Mouse (Mus musculus) kidney, embryonic 14.5 days (tissue): ENCODE results near the gene Pum3. TPM values are rescaled to one million over a fixed set of nuclear protein-coding genes. Genes with fewer than 3 reads are reported as not detected.

ENCODE experiments used
- ATAC-seq: fragments of 200-750 bp; cut with Nextera tagmentation; 2 replicates; pipeline ENCODE4 v1.8.0; 2017; ENCODE audit warnings: moderate number of reproducible peaks, mild to moderate bottlenecking, moderate TSS enrichment, moderate library complexity; ENCODE audit not compliant: low FRiP score, low TSS enrichment
- H3K27ac ChIP-seq: fragments of 300-500 bp; sonication (generic); 2 replicates; pipeline ENCODE4 v1.5.1; 2014; ENCODE audit warnings: low read depth, mild to moderate bottlenecking, low read length, moderate library complexity, mixed read lengths
- H3K27me3 ChIP-seq: fragments of 300-500 bp; sonication (generic); 2 replicates; pipeline ENCODE4 v1.6.1; 2014; ENCODE audit warnings: mild to moderate bottlenecking, low read length; ENCODE audit not compliant: control insufficient read depth, insufficient read depth
- H3K36me3 ChIP-seq: fragments of 300-500 bp; sonication (generic); 2 replicates; pipeline ENCODE4 v1.6.1; 2014; ENCODE audit warnings: low read length, mixed read lengths; ENCODE audit not compliant: control insufficient read depth, insufficient read depth
- H3K4me1 ChIP-seq: fragments of 300-500 bp; sonication (generic); 2 replicates; pipeline ENCODE4 v1.6.1; 2014; ENCODE audit warnings: low read length, mixed read lengths; ENCODE audit not compliant: control insufficient read depth, insufficient read depth
- H3K4me2 ChIP-seq: fragments of 300-500 bp; sonication (generic); replicated peaks from 2 replicates; pipeline ENCODE4 v1.6.1; 2014; ENCODE audit warnings: low read depth, mild to moderate bottlenecking, low read length
- H3K4me3 ChIP-seq: fragments of 300-500 bp; sonication (generic); 2 replicates; pipeline ENCODE4 v1.5.1; 2014; ENCODE audit warnings: mild to moderate bottlenecking, low read length
- H3K9ac ChIP-seq: fragments of 300-500 bp; sonication (generic); 2 replicates; pipeline ENCODE4 v1.6.1; 2014; ENCODE audit warnings: low read depth, mild to moderate bottlenecking, low read length, moderate library complexity
- H3K9me3 ChIP-seq: fragments of 300-500 bp; sonication (generic); 2 replicates; pipeline ENCODE4 v1.6.1; 2016; ENCODE audit warnings: low read length; ENCODE audit not compliant: control insufficient read depth
- WGBS: fragments of 180-500 bp; shearing (Covaris S2); extraction: QIAGEN DNeasy Blood & Tissue Kit; methylation state at CpG from one replicate; pipeline ENCODE4 v1.1.7; 2014; 5-methylcytosine and 5-hydroxymethylcytosine counted together
- polyA plus RNA-seq: library from polyadenylated mRNA; unstranded; fragments of >200 nt; fragmentation: Nextera tagmentation; extraction: Ambion mirVana; gene quantifications from 2 replicates; pipeline ENCODE4 v1.2.1, GENCODE M21; 2014

Gene Pum3
- polyA plus RNA-seq, 1 experiment from 2014 or later, result 96.5 TPM

DNA sequence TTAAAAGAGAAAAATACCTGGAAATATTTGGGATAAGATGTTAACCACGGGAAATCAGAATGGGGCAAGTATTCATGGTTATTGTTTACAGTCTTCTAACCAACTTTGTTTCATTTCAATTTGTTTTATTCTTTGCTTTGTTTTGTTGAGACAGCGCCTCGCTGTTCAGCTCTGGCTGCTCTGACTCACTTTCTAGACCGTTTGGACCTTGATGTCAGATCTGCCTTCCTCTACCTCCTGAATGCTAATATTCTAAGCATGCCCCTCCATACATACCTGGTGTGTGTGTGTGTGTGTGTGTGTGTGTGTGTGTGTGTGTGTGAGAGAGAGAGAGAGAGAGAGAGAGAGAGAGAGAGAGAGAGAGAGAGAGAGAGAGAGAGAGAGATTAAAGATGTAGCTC, 65.7 kb downstream of the Pum3 start:
- no peaks in the 10 kb centered on the region for H3K36me3 ChIP-seq
- no peak for ATAC-seq
- 0 out of 2 replicates have a peak, but pooled peaks cover 7% of the 10 kb centered on the region for H3K4me1 ChIP-seq
- no peak overlapping the region for H3K4me3 ChIP-seq
- H3K9ac ChIP-seq, result no peak overlapping the region
- H3K27ac ChIP-seq, result no peak overlapping the region
- WGBS, result 50% methylated on average over 4 of the region's 4 CpGs
- no peaks in the 10 kb centered on the region for H3K27me3 ChIP-seq
- no peaks in the 10 kb centered on the region for H3K9me3 ChIP-seq
- H3K4me2 ChIP-seq, result peak overlapping the region; percentile 36; the same call in 1 of the 2 replicates

DNA sequence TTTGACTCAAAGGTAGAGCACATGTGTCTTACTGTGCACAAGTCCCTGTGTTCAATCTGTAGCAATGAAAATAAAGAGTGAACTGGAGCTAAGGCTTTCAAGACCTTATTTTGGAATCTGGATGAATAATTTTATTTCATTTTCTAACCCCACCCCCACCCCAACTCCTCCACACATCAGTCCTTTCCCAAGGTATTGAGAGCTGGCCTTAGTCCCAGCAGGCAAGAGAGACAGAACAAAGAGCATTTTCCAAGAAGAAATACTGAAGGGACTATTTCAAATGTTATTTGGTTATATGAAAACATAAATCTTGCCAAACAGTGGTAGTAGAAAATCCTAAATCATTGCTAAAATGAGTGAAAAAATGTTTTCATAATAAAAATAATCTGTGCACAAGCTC, 69.2 kb downstream of the Pum3 start:
- Histone ChIP-seq H3K4me3 (no peak overlapping the region), H3K27ac (no peak overlapping the region), H3K9me3 (no peaks in the 10 kb centered on the region), H3K9ac (no peak overlapping the region), H3K4me1 (0 out of 2 replicates have a peak, but pooled peaks cover 7% of the 10 kb centered on the region), H3K4me2 (no peak overlapping the region), H3K27me3 (no peaks in the 10 kb centered on the region), H3K36me3 (no peaks in the 10 kb centered on the region)
- no peak for ATAC-seq

- ATAC-seq, result no peak
- no peaks in the 10 kb centered on the region for H3K9me3 ChIP-seq
- H3K36me3 ChIP-seq, result no peaks in the 10 kb centered on the region
- no peak overlapping the region for H3K4me3 ChIP-seq
- H3K27ac ChIP-seq, result no peak overlapping the region
- no peaks in the 10 kb centered on the region for H3K27me3 ChIP-seq
- no peak overlapping the region for H3K9ac ChIP-seq
- no peaks in the 10 kb centered on the region for H3K4me1 ChIP-seq
- H3K4me2 ChIP-seq, result no peak overlapping the region
- WGBS, result 55% methylated on average over 6 of the region's 6 CpGs
Observed at GRCm38 (mm10) chr19:27351700-27352099, 77.9 kb downstream of the Pum3 start.

GRCm38 (mm10) chr19:27346501-27346900, 83.1 kb downstream of the Pum3 start:
- 0 out of 2 replicates have a peak, but pooled peaks cover 4% of the 10 kb centered on the region for H3K9me3 ChIP-seq
- H3K27me3 ChIP-seq, result no peaks in the 10 kb centered on the region
- no peak overlapping the region for H3K9ac ChIP-seq
- no peak for ATAC-seq
- H3K4me3 ChIP-seq, result no peak overlapping the region
- no peak overlapping the region for H3K4me2 ChIP-seq
- no peak overlapping the region for H3K27ac ChIP-seq
- H3K36me3 ChIP-seq, result no peaks in the 10 kb centered on the region
- 76% methylated on average over 1 of the region's 1 CpGs for WGBS
- no peaks in the 10 kb centered on the region for H3K4me1 ChIP-seq

Other genes starting within 250 kb of the Pum3 start
- 20.1 and 28.3 TPM in 2 replicates for gene Vldlr, start 213.3 kb downstream of the Pum3 start, polyA plus RNA-seq
- 0.19 and 0.62 TPM in 2 replicates for gene Kcnv2, start 107.2 kb downstream of the Pum3 start, polyA plus RNA-seq